Mouse (Mus musculus) myocyte (in vitro differentiated cells): ENCODE data around the gene Bard1. TPM values are rescaled to one million over a fixed set of nuclear protein-coding genes. Genes with fewer than 3 reads are reported as not detected.

Experiments
- H3K27me3 ChIP-seq: one replicate; pipeline ENCODE4 v1.6.1; 2011; ENCODE audit not compliant: control insufficient read depth, insufficient read depth, insufficient read length
- H3K36me3 ChIP-seq: one replicate; pipeline ENCODE4 v1.6.1; 2011; ENCODE audit not compliant: control insufficient read depth, insufficient read depth
- H3K4me2 ChIP-seq: one replicate; pipeline ENCODE4 v1.6.1; 2011; ENCODE audit warnings: low read depth, control low read depth
- H3K4me3 ChIP-seq: one replicate; pipeline ENCODE4 v1.5.1; 2011; ENCODE audit warnings: mild to moderate bottlenecking, control low read depth, moderate library complexity
- H3K79me2 ChIP-seq: one replicate; pipeline ENCODE4 v1.6.1; 2011; ENCODE audit not compliant: control insufficient read depth, insufficient read depth
- H3ac ChIP-seq: one replicate; pipeline ENCODE4 v1.6.1; 2011; ENCODE audit not compliant: control insufficient read depth, insufficient read length
- CEBPB ChIP-seq: IDR thresholded peaks from 2 replicates; pipeline ENCODE4 v1.6.1; 2011; ENCODE audit warnings: mild to moderate bottlenecking, moderate library complexity; ENCODE audit not compliant: poor library complexity, insufficient read depth, severe bottlenecking
- E2F4 ChIP-seq: IDR thresholded peaks from one replicate; pipeline ENCODE4 v1.6.1; 2011; ENCODE audit warnings: mild to moderate bottlenecking, control low read depth, moderate library complexity; ENCODE audit not compliant: insufficient read depth
- MAX ChIP-seq: IDR thresholded peaks from one replicate; pipeline ENCODE4 v1.6.1; 2011; ENCODE audit warnings: low read depth, mild to moderate bottlenecking, control low read depth
- MYOD1 ChIP-seq, 3 experiments: IDR thresholded peaks; one replicate each; pipeline ENCODE4 v1.6.1; 2011; ENCODE audit warnings: control low read depth in 2 of 3, low read depth in 2 of 3, mild to moderate bottlenecking in 2 of 3, moderate library complexity in 1 of 3; ENCODE audit not compliant: insufficient read length in 2 of 3, control insufficient read depth in 1 of 3
- MYOG ChIP-seq, 3 experiments: IDR thresholded peaks; one replicate each; pipeline ENCODE4 v1.6.1; 2011; ENCODE audit warnings: control low read depth in 2 of 3, low read depth in 2 of 3, mild to moderate bottlenecking in 2 of 3; ENCODE audit not compliant: insufficient read length in 2 of 3, control insufficient read depth in 1 of 3, insufficient read depth in 1 of 3
- POLR2A ChIP-seq: IDR thresholded peaks from one replicate; pipeline ENCODE4 v1.6.1; 2011; ENCODE audit warnings: low read depth, mild to moderate bottlenecking, control low read depth, moderate library complexity; ENCODE audit not compliant: insufficient read length
- POLR2AphosphoS2 ChIP-seq: IDR thresholded peaks from one replicate; pipeline ENCODE4 v1.6.1; 2011; ENCODE audit warnings: low read depth, control low read depth; ENCODE audit not compliant: insufficient read length
- REST ChIP-seq: IDR thresholded peaks from one replicate; pipeline ENCODE4 v1.6.1; 2011; ENCODE audit warnings: mild to moderate bottlenecking, control low read depth, moderate library complexity; ENCODE audit not compliant: insufficient read depth, insufficient read length
- SRF ChIP-seq: IDR thresholded peaks from one replicate; pipeline ENCODE4 v1.6.1; 2011; ENCODE audit warnings: low read depth; ENCODE audit not compliant: control insufficient read depth, insufficient read length
- TCF12 ChIP-seq: IDR thresholded peaks from one replicate; pipeline ENCODE4 v1.6.1; 2011; ENCODE audit warnings: mild to moderate bottlenecking, control low read depth; ENCODE audit not compliant: poor library complexity, insufficient read depth, severe bottlenecking
- TCF3 ChIP-seq: IDR thresholded peaks from one replicate; pipeline ENCODE4 v1.6.1; 2011; ENCODE audit warnings: low read depth, control low read depth; ENCODE audit not compliant: insufficient read length
- USF1 ChIP-seq: IDR thresholded peaks from one replicate; pipeline ENCODE4 v1.6.1; 2011; ENCODE audit warnings: low read depth, mild to moderate bottlenecking, control low read depth, moderate library complexity
- polyA plus RNA-seq: library from polyadenylated mRNA; unstranded; fragments of >200 nt; fragmentation: generic; extraction: Trizol; gene quantifications from one replicate; pipeline ENCODE4 v1.2.1, GENCODE M21; 2012; ENCODE audit warnings: missing spikeins

The Bard1 gene
- polyA plus RNA-seq, 1 experiment: 1.9 TPM

GRCm38 (mm10) chr1:71115781-71116180 lies 12.8 kb upstream of the Bard1 start:
- Histone ChIP-seq H3ac (no peak overlapping the region), H3K4me2 (no peak overlapping the region), H3K4me3 (no peak overlapping the region), H3K36me3 (no peaks in the 10 kb centered on the region), H3K79me2 (no peaks in the 10 kb centered on the region), H3K27me3 (no peaks in the 10 kb centered on the region)
- no peak for TF ChIP-seq POLR2A
- no peak for TF ChIP-seq MAX
- no peak for TF ChIP-seq TCF3
- TF ChIP-seq USF1: no peak
- no peak for TF ChIP-seq REST
- no peak for TF ChIP-seq E2F4
- TF ChIP-seq SRF: no peak

GRCm38 (mm10) chr1:71109858-71110257 lies 6.9 kb upstream of the Bard1 start:
- Histone ChIP-seq H3K36me3 (no peaks in the 10 kb centered on the region), H3K4me3 (no peak overlapping the region), H3K27me3 (no peaks in the 10 kb centered on the region), H3K4me2 (no peak overlapping the region), H3K79me2 (no peaks in the 10 kb centered on the region), H3ac (no peak overlapping the region)
- no peak for TF ChIP-seq CEBPB
- no peak for TF ChIP-seq POLR2A
- no peak for TF ChIP-seq TCF3

GRCm38 (mm10) chr1:71106127-71106526 lies 3.2 kb upstream of the Bard1 start:
- TF ChIP-seq REST (no peak), TCF12 (no peak), MYOG (IDR thresholded peaks at IDR 0.05; ENCODE audit: control insufficient read depth in 1 of 3, insufficient read depth in 1 of 3, insufficient read length in 2 of 3, low read depth in 2 of 3) (no peak), POLR2AphosphoS2 (no peak), TCF3 (no peak), MYOD1 (IDR thresholded peaks at IDR 0.05; ENCODE audit: control insufficient read depth in 1 of 3, insufficient read length in 2 of 3, low read depth in 2 of 3) (no peak)
- H3ac ChIP-seq: no peak overlapping the region
- peaks cover 6% of the 10 kb centered on the region for H3K79me2 ChIP-seq
- H3K4me2 ChIP-seq: no peak overlapping the region
- H3K27me3 ChIP-seq: no peaks in the 10 kb centered on the region
- H3K36me3 ChIP-seq: no peaks in the 10 kb centered on the region
- H3K4me3 ChIP-seq: no peak overlapping the region

- Histone ChIP-seq H3ac (no peak overlapping the region), H3K79me2 (peaks cover 8% of the 10 kb centered on the region), H3K4me3 (no peak overlapping the region), H3K27me3 (no peaks in the 10 kb centered on the region), H3K36me3 (no peaks in the 10 kb centered on the region), H3K4me2 (no peak overlapping the region)
- no peak for TF ChIP-seq REST
- no peak for TF ChIP-seq TCF3
These were observed 2.8 kb upstream of the Bard1 start for GRCm38 (mm10) chr1:71105724-71106123.

GRCm38 (mm10) chr1:71103174-71103864 lies 373 bp upstream of the Bard1 start:
- TF ChIP-seq MAX (no peak), E2F4 (peak; percentile 83)
- no peaks in the 10 kb centered on the region for H3K27me3 ChIP-seq
- H3K4me3 ChIP-seq: peak overlapping the region; percentile 82
- H3K79me2 ChIP-seq: peaks cover 24% of the 10 kb centered on the region
- no peaks in the 10 kb centered on the region for H3K36me3 ChIP-seq
- peak overlapping the region; percentile 51 for H3ac ChIP-seq
- H3K4me2 ChIP-seq: peak overlapping the region; percentile 75

GRCm38 (mm10) chr1:71101369-71101970 lies 1.5 kb downstream of the Bard1 start:
- TF ChIP-seq CEBPB (no peak), POLR2AphosphoS2 (no peak), E2F4 (no peak), REST (no peak), MAX (no peak), TCF3 (no peak), TCF12 (no peak), MYOD1 (IDR thresholded peaks at IDR 0.05; ENCODE audit: control insufficient read depth in 1 of 3, insufficient read length in 2 of 3, low read depth in 2 of 3) (no peak), MYOG (IDR thresholded peaks at IDR 0.05; ENCODE audit: control insufficient read depth in 1 of 3, insufficient read depth in 1 of 3, insufficient read length in 2 of 3, low read depth in 2 of 3) (no peak), USF1 (no peak), POLR2A (no peak), SRF (no peak)
- peak overlapping the region; percentile 82 for H3K4me3 ChIP-seq
- no peaks in the 10 kb centered on the region for H3K27me3 ChIP-seq
- peak overlapping the region; percentile 51 for H3ac ChIP-seq
- H3K36me3 ChIP-seq: no peaks in the 10 kb centered on the region
- H3K4me2 ChIP-seq: peak overlapping the region; percentile 75
- peaks cover 35% of the 10 kb centered on the region for H3K79me2 ChIP-seq
